Mouse (Mus musculus) CD4-positive naive resting alpha-beta T cell, adult 57 days (primary cell): ENCODE results near the gene St6galnac1. TPM values are rescaled to one million over a fixed set of nuclear protein-coding genes. Genes with fewer than 3 reads are reported as not detected.

ENCODE experiments used
- total RNA-seq: library from RNA; stranded (reverse); gene quantifications from one replicate; pipeline ENCODE4 v1.2.4, GENCODE M21; 2023

Gene St6galnac1
- total RNA-seq: not detected

DNA sequence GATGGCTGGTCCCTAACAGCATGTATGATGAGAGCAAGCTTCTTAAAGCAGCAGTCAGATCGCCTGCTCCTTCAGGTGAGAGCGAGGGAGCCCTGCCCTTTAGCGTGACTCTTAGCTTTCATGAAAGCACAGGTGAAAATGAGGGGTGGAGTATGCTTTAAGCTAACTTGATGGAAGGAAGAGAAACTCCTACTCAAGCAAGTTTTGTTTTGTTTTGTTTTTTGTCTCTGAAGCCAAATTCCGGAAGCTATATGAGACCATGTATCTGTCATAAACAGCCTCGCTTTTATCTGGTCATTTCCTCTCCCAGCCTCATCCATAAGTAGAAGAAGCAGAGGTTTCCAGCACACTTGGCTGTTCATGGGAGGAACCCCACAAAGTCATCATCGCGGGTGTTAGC is at the start of gene St6galnac1:
Gene St6galnac1 (minus strand): TSS at position 101 of the 400 bp plus-strand sequence.

Other genes with a start within 250 kb of the St6galnac1 start
- 0.18 TPM for gene Sphk1, start 244.6 kb downstream of the St6galnac1 start, total RNA-seq
- gene Ube2o, start 194.1 kb downstream of the St6galnac1 start, total RNA-seq: 24.5 TPM
- not detected for gene Aanat, start 189.1 kb downstream of the St6galnac1 start, total RNA-seq
- gene Rhbdf2, start 148.5 kb downstream of the St6galnac1 start, total RNA-seq: 19.1 TPM
- gene Prcd, start 122.0 kb downstream of the St6galnac1 start, total RNA-seq: not detected
- gene Cygb, start 121.2 kb downstream of the St6galnac1 start, total RNA-seq: not detected
- 0.71 TPM for gene Mxra7, start 52.5 kb upstream of the St6galnac1 start, total RNA-seq
- 55.9 TPM for gene Mettl23, start 67.8 kb upstream of the St6galnac1 start, total RNA-seq
- gene Jmjd6, start 67.9 kb upstream of the St6galnac1 start, total RNA-seq: 59.3 TPM
- gene Mfsd11, start 76.9 kb upstream of the St6galnac1 start, total RNA-seq: 20.3 TPM
- gene Srsf2, start 77.6 kb upstream of the St6galnac1 start, total RNA-seq: 408 TPM
- not detected for gene Mgat5b, start 143.4 kb upstream of the St6galnac1 start, total RNA-seq